Mouse (Mus musculus) ES-Bruce4 (cell line): ENCODE data around the gene Sox12.
A peak's percentile ranks its signal among the peaks of the same experiment; 100 is the strongest.

ENCODE experiments used
- CTCF ChIP-seq: IDR thresholded peaks from one replicate; pipeline ENCODE4 v1.8.1; 2011; ENCODE audit warnings: low read depth, low read length
- EP300 ChIP-seq: IDR thresholded peaks from 2 replicates; pipeline ENCODE4 v1.6.1; 2011; ENCODE audit warnings: low read depth, low read length; ENCODE audit not compliant: insufficient read depth
- POLR2A ChIP-seq: IDR thresholded peaks from one replicate; pipeline ENCODE4 v1.8.1; 2011; ENCODE audit warnings: low read length; ENCODE audit not compliant: insufficient read depth

DNA sequence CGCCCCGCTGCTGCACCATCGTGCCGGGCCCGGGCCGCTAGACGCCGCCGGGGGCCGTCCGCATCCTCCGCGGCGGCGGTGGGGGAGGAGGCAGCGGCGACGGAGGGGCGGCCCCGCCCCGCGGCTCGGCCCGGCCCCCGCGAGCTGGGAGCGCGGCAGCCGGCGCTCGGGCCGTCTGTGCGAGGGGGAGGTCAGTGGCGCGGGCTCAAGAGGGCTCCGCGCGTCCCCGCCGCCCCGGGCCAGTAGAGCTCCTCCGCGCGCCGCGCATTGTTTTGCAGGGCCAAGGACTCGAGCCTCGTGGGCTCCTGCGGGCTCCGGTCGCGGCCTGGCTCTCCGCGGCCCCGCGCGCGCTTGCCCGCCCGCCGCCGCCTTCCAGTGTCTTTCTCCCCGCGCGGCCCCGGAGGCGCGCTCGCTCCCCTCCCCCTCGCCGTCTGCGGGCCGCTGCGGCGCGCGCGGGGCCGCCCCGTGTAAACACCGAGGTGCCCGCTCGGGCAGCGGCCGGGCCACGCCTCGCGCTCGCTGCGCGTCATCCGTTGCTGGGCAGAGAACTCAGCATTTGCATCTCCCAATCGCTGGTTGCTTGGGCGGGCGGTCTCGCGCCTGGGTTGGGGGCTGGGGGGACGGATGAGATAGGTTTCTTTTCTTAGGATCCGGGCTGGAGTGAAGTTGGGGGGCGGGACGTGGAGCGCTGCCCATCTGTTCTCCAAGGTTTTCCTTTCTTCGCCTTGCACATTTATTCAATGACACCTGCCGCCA, at the start of gene Sox12:
- TF ChIP-seq CTCF (no peak), POLR2A (no peak), EP300 (peak; percentile 54; the same call in 1 of the 2 replicates)
